Comparison of ENCODE assay signal across 30 mouse cellular contexts in genomic region chr1:95308324-95308723, GRCm38 (mm10). TPM values are rescaled to one million over a fixed set of nuclear protein-coding genes. Genes with fewer than 3 reads are reported as not detected.
A peak's percentile ranks its signal among the peaks of the same experiment; 100 is the strongest.
DNase-seq lines count a peak whose midpoint lies in the region; ATAC-seq lines count a peak whose summit lies in the region.
"Had no signal": no experiment of that assay in that cellular context is flagged by ENCODE, and none has a peak within 500 bp of the region (broad histone marks: within the 10 kb centered on the region; RNA-seq: fewer than 3 reads in every experiment).

No protein-coding gene starts in this region.

- H3K4me3 ChIP-seq in intestine, embryonic 15.5 days (replicated peaks) = no peak overlapping the region
- H3K4me3 ChIP-seq: embryonic facial prominence, embryonic 10.5 days; embryonic facial prominence, embryonic 13.5 days; erythroblast, embryonic 14.5 days; forebrain, embryonic 12.5 days; forebrain, embryonic 15.5 days; hindbrain, embryonic 10.5 days had no signal

- H3K36me3 ChIP-seq in intestine, embryonic 15.5 days = no peaks in the 10 kb centered on the region
- H3K36me3 ChIP-seq: embryonic facial prominence, embryonic 10.5 days; embryonic facial prominence, embryonic 13.5 days; forebrain, embryonic 12.5 days; forebrain, embryonic 15.5 days; hindbrain, embryonic 10.5 days had no signal

- 75% methylated on average over 5 of the region's 5 CpGs for WGBS in intestine, embryonic 15.5 days

- no peak overlapping the region for H3K9ac ChIP-seq in intestine, embryonic 15.5 days
- H3K9ac ChIP-seq: embryonic facial prominence, embryonic 13.5 days; forebrain, embryonic 12.5 days; forebrain, embryonic 15.5 days; hindbrain, embryonic 14.5 days had no signal

- no peak overlapping the region for H3K4me2 ChIP-seq in intestine, embryonic 15.5 days (replicated peaks)
- H3K4me2 ChIP-seq: embryonic facial prominence, embryonic 13.5 days; forebrain, embryonic 12.5 days; forebrain, embryonic 15.5 days; heart, embryonic 11.5 days; hindbrain, embryonic 14.5 days had no signal

- no peak overlapping the region for H3K27ac ChIP-seq in intestine, embryonic 15.5 days
- H3K27ac ChIP-seq: embryonic facial prominence, embryonic 10.5 days; embryonic facial prominence, embryonic 13.5 days; forebrain, embryonic 12.5 days; forebrain, embryonic 15.5 days; hindbrain, embryonic 10.5 days; hindbrain, embryonic 14.5 days; hindbrain, postnatal 0 days had no signal

- peak; percentile 9 for DNase-seq in urinary bladder, postnatal 14 days (ENCODE audit: low spot score)
- DNase-seq in urinary bladder, postnatal 4 days (ENCODE audit: low spot score in 2 of 2) = no peak
- DNase-seq in R1 (ENCODE audit: low read depth, low spot score) = peak; percentile 17
- no peak for DNase-seq in embryo, embryonic 10.5 days (ENCODE audit: low spot score)
- no peak for DNase-seq in frontal cortex, adult 2 months (ENCODE audit: extremely low spot score in 1 of 2, low spot score in 1 of 2)
- DNase-seq: adrenal gland, adult 8-10 months; adrenal gland, postnatal 25 days; B cell, adult 2 months; cerebellum, adult 18-20 months; cerebellum, adult 9-10 months; cerebellum, postnatal 14 days; embryo, embryonic 11 days; gastrocnemius, postnatal 10 days; gastrocnemius, postnatal 36 days; heart, adult 11 months had no signal

- H3K9me3 ChIP-seq in intestine, embryonic 15.5 days = no peaks in the 10 kb centered on the region
- H3K9me3 ChIP-seq: embryonic facial prominence, embryonic 10.5 days; embryonic facial prominence, embryonic 13.5 days; forebrain, embryonic 12.5 days; forebrain, embryonic 15.5 days; hindbrain, embryonic 10.5 days had no signal

- H3K4me1 ChIP-seq in intestine, embryonic 15.5 days (replicated peaks) = no peaks in the 10 kb centered on the region
- H3K4me1 ChIP-seq: embryonic facial prominence, embryonic 10.5 days; forebrain, embryonic 12.5 days; hindbrain, embryonic 10.5 days had no signal

- ATAC-seq in hematopoietic stem cell, adult 5-6 weeks (replicated peaks in 1 of 2; ENCODE audit: insufficient read depth in 1 of 2, low FRiP score in 2 of 2, low TSS enrichment in 1 of 2, low read depth in 1 of 2, poor library complexity in 2 of 2, severe bottlenecking in 2 of 2) = peak; percentile 72 to 86; a peak in 3 of 4 replicates
- ATAC-seq in megakaryocyte progenitor cell, adult 5-6 weeks (replicated peaks; ENCODE audit: poor library complexity) = peak; percentile 84
- no peak for ATAC-seq in intestine, embryonic 15.5 days
- ATAC-seq: activated CD4-positive, CD25-positive, alpha-beta regulatory T cell, adult 4 months; forebrain, embryonic 15.5 days; hindbrain, postnatal 0 days; inflammation-experienced regulatory T-cells, adult 6 months had no signal

- H3K27me3 ChIP-seq in intestine, embryonic 15.5 days (replicated peaks) = no peaks in the 10 kb centered on the region
- H3K27me3 ChIP-seq: CH12.LX; embryonic facial prominence, embryonic 13.5 days; forebrain, embryonic 12.5 days; forebrain, embryonic 15.5 days had no signal

RNA-seq across cellular contexts. Expression of gene Fam174a, which starts 5.1 kb away (rescaled TPM):
- 16.0 and 19.8 TPM in 2 replicates for total RNA-seq in hematopoietic stem cell, adult 5-6 weeks (2017)
- total RNA-seq in megakaryocyte progenitor cell, adult 5-6 weeks (2015) = 19.2 and 23.9 TPM in 2 replicates
- 15.4 and 16.4 TPM in 2 replicates for total RNA-seq in megakaryocyte progenitor cell, adult 5-6 weeks (2017)
- 45.1 and 46.9 TPM in 2 replicates for polyA plus RNA-seq in frontal cortex, adult 2 months (2012; rRNA removed)
- 19.0 and 22.0 TPM in 2 replicates for polyA plus RNA-seq in intestine, embryonic 15.5 days (2015; fragmentation: Nextera tagmentation; extraction: Ambion mirVana)

Comparison
In these comparisons a context has a peak if more than half of its experiments do, and no peak if none do; other contexts are left out.
1. DNase-seq: peak in urinary bladder, postnatal 14 days (single experiment) and R1 (single experiment); none in urinary bladder, postnatal 4 days (0 of 2), embryo, embryonic 10.5 days (single experiment) and frontal cortex, adult 2 months (0 of 2).